Mouse (Mus musculus) activated CD4-positive, CD25-positive, alpha-beta regulatory T cell, adult 4 months (primary cell): ENCODE data around the gene Cwc27. TPM values are rescaled to one million over a fixed set of nuclear protein-coding genes. Genes with fewer than 3 reads are reported as not detected.

Experiments
- ATAC-seq: one replicate; pipeline ENCODE4 v1.8.0; 2017
- polyA plus RNA-seq, 2 experiments: library from polyadenylated mRNA; unstranded; fragments of 100-300 nt; shearing (Covaris generic); gene quantifications; one replicate each; pipeline ENCODE4 v1.2.1; 2017

Gene Cwc27
- polyA plus RNA-seq, 2 experiments from 2014 or later = 30.6 to 31.8 TPM

- ATAC-seq = peak; percentile 72
Measured at GRCm38 (mm10) chr13:104779104-104779670, 37.8 kb downstream of the Cwc27 start.

- ATAC-seq = peak; percentile 61
Measured at GRCm38 (mm10) chr13:104763193-104763592, 53.7 kb downstream of the Cwc27 start.

GRCm38 (mm10) chr13:104762401-104762800, 54.5 kb downstream of the Cwc27 start:
- no peak for ATAC-seq

- ATAC-seq = no peak
Measured at GRCm38 (mm10) chr13:104759381-104759780, 57.6 kb downstream of the Cwc27 start.

GRCm38 (mm10) chr13:104747032-104747431, 69.9 kb downstream of the Cwc27 start:
- ATAC-seq = no peak

GRCm38 (mm10) chr13:104742866-104743265, 74.1 kb downstream of the Cwc27 start:
- no peak for ATAC-seq

GRCm38 (mm10) chr13:104729261-104730046, 87.5 kb downstream of the Cwc27 start:
- ATAC-seq = peak; percentile 57

GRCm38 (mm10) chr13:104727681-104728080, 89.3 kb downstream of the Cwc27 start:
- no peak for ATAC-seq

- peak; percentile 66 for ATAC-seq
Measured at GRCm38 (mm10) chr13:104720133-104720532, 96.8 kb downstream of the Cwc27 start.

- no peak for ATAC-seq
Measured at GRCm38 (mm10) chr13:104694612-104695355, 122.2 kb downstream of the Cwc27 start.

- no peak for ATAC-seq
Measured at GRCm38 (mm10) chr13:104692710-104693109, 124.2 kb downstream of the Cwc27 start.

GRCm38 (mm10) chr13:104685537-104685936, 131.4 kb downstream of the Cwc27 start:
- no peak for ATAC-seq

GRCm38 (mm10) chr13:104684361-104685011, 132.5 kb downstream of the Cwc27 start:
- peak; percentile 25 for ATAC-seq

- peak; percentile 51 for ATAC-seq
Measured at GRCm38 (mm10) chr13:104681212-104681611, 135.7 kb downstream of the Cwc27 start.

- ATAC-seq = no peak
Measured at GRCm38 (mm10) chr13:104661188-104661587, 155.8 kb downstream of the Cwc27 start.

- no peak for ATAC-seq
Measured at GRCm38 (mm10) chr13:104660042-104660680, 156.8 kb downstream of the Cwc27 start.

GRCm38 (mm10) chr13:104656666-104657272, 160.2 kb downstream of the Cwc27 start:
- no peak for ATAC-seq

GRCm38 (mm10) chr13:104655137-104655536, 161.8 kb downstream of the Cwc27 start:
- no peak for ATAC-seq

- no peak for ATAC-seq
Measured at GRCm38 (mm10) chr13:104651763-104652162, 165.2 kb downstream of the Cwc27 start.

GRCm38 (mm10) chr13:104650654-104651053, 166.3 kb downstream of the Cwc27 start:
- ATAC-seq = no peak

- no peak for ATAC-seq
Measured at GRCm38 (mm10) chr13:104650145-104650544, 166.8 kb downstream of the Cwc27 start.
